Mouse (Mus musculus): ENCODE data around the gene Letmd1.

DNA sequence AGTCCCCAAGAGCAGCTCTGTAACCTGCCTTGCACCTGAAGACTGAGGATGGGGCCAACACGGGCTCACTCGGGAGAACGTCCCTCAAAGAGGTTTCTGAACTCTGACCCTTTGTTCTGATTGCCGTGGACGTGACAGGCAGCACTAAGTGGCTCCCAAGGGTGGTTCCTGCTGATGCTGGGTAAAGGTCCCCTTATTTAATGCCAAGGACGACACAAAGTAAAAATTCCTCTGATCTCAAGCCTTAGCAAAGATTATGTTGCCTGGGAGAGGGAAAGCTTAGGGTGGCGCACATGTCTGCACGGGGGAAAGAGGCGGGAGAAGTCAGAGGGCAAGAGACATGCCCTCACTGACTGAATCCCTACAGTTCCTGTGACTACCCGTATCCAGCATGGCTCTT, 32.3 kb upstream of the Letmd1 start:
- TF ChIP-seq POLR2A (IDR thresholded peaks at IDR 0.05; ENCODE audit: borderline replicate concordance, extremely low read depth, low read depth, low read length) (no peak), CTCF (IDR thresholded peaks at IDR 0.05; ENCODE audit: insufficient read depth, low read length) (no peak)

Data from lung, adult 2 months (tissue).